Mouse (Mus musculus): ENCODE results near the gene Map3k15.

Gene Map3k15

GRCm38 (mm10) chrX:160116074-160116473 lies 127.8 kb downstream of the Map3k15 start:
- POLR2A ChIA-PET, result interaction anchor here in 2 of 4 experiments (0.9 to 1.2 kb wide), 2 partner anchors 10 to 20 kb away, joined by 4 read pairs; no protein-coding TSS in a partner anchor
- CTCF ChIA-PET, result interaction anchor here in 3 of 4 experiments (1.0 to 2.0 kb wide), 6 partner anchors 12 to 488 kb away, joined by 3 to 9 read pairs (median 6); partner anchors contain the start of genes Map3k15 (in 2 of the 3) and Sh3kbp1 (in 1 of the 3)

- CTCF ChIA-PET, result interaction anchor here in 3 of 4 experiments (0.9 to 2.0 kb wide), 7 partner anchors 11 to 489 kb away, joined by 3 to 9 read pairs (median 6); partner anchors contain the start of genes Map3k15 (in 2 of the 3) and Sh3kbp1 (in 1 of the 3)
- POLR2A ChIA-PET, result interaction anchor here in 2 of 4 experiments (0.9 to 1.2 kb wide), 2 partner anchors 9 to 20 kb away, joined by 4 read pairs; no protein-coding TSS in a partner anchor
Observed at GRCm38 (mm10) chrX:160116658-160117057, 128.4 kb downstream of the Map3k15 start.

GRCm38 (mm10) chrX:160134136-160134843 lies 146.1 kb downstream of the Map3k15 start:
- ChIA-PET POLR2A (interaction anchor here in 2 of 4 experiments (0.6 to 2.6 kb wide), 3 partner anchors 9 to 91 kb away, joined by 3 to 8 read pairs (median 3); no protein-coding TSS in a partner anchor), CTCF (no interaction called here)

- ChIA-PET POLR2A (interaction anchor here in 2 of 4 experiments (1.1 to 3.8 kb wide), 8 partner anchors 8 to 859 kb away, joined by 4 to 21 read pairs (median 10); partner anchors contain the start of gene Cdkl5 (in 1 of the 2)), CTCF (no interaction called here)
Observed at GRCm38 (mm10) chrX:160135719-160136118, 147.5 kb downstream of the Map3k15 start.

GRCm38 (mm10) chrX:160136153-160136552 lies 147.9 kb downstream of the Map3k15 start:
- POLR2A ChIA-PET, result interaction anchor here in 2 of 4 experiments (0.7 to 3.8 kb wide), 11 partner anchors 8 to 858 kb away, joined by 3 to 29 read pairs (median 10); partner anchors contain the start of gene Cdkl5 (in 1 of the 2)
- CTCF ChIA-PET, result interaction anchor here in 1 of 4 experiments (1.2 kb wide), 1 partner anchor 9 kb away, joined by 3 read pairs; no protein-coding TSS in a partner anchor

- POLR2A ChIA-PET, result interaction anchor here in 3 of 4 experiments (0.6 to 3.8 kb wide), 21 partner anchors 9 to 629 kb away, joined by 3 to 29 read pairs (median 4); partner anchors contain the start of genes Map3k15 (in 2 of the 3) and Phka2 (in 1 of the 3)
- CTCF ChIA-PET, result interaction anchor here in 1 of 4 experiments (1.2 to 1.4 kb wide), 2 partner anchors 10 to 163 kb away, joined by 3 to 5 read pairs; no protein-coding TSS in a partner anchor
Observed at GRCm38 (mm10) chrX:160137177-160137860, 149.1 kb downstream of the Map3k15 start.

GRCm38 (mm10) chrX:160137861-160138717 lies 149.9 kb downstream of the Map3k15 start, which contains the start of gene Pdha1:
TSS of gene Pdha1 (minus strand) at chrX:160138413.
- POLR2A ChIA-PET, result interaction anchor here (0.6 to 3.8 kb wide), 23 partner anchors 8 to 630 kb away, joined by 3 to 29 read pairs (median 4); partner anchors contain the start of genes Map3k15 (in 2 of the 4), Phka2 (in 1 of the 4) and Sh3kbp1 (in 1 of the 4)
- CTCF ChIA-PET, result interaction anchor here in 1 of 4 experiments (0.5 to 1.4 kb wide), 2 partner anchors 164 to 857 kb away, joined by 3 to 5 read pairs; partner anchors contain the start of gene Cdkl5

GRCm38 (mm10) chrX:160146806-160147205 lies 158.6 kb downstream of the Map3k15 start:
- CTCF ChIA-PET, result interaction anchor here in 1 of 4 experiments (0.5 kb wide), 1 partner anchor 457 kb away, joined by 8 read pairs; no protein-coding TSS in a partner anchor
- POLR2A ChIA-PET, result interaction anchor here in 2 of 4 experiments (1.7 to 2.2 kb wide), 2 partner anchors 10 kb away, joined by 9 to 16 read pairs; partner anchors contain the start of gene Pdha1 (in 1 of the 2)

- ChIA-PET POLR2A (interaction anchor here in 1 of 4 experiments (2.2 kb wide), 1 partner anchor 10 kb away, joined by 16 read pairs; the partner anchor contains the start of gene Pdha1), CTCF (interaction anchor here in 1 of 4 experiments (0.5 kb wide), 1 partner anchor 456 kb away, joined by 8 read pairs; no protein-coding TSS in a partner anchor)
Observed at GRCm38 (mm10) chrX:160147406-160147805, 159.2 kb downstream of the Map3k15 start.

GRCm38 (mm10) chrX:160148859-160149258 lies 160.6 kb downstream of the Map3k15 start:
- POLR2A ChIA-PET, result no interaction called here
- CTCF ChIA-PET, result no interaction called here

GRCm38 (mm10) chrX:160153147-160153815 lies 165.0 kb downstream of the Map3k15 start:
- POLR2A ChIA-PET, result interaction anchor here in 1 of 4 experiments (0.6 kb wide), 1 partner anchor 360 kb away, joined by 3 read pairs; no protein-coding TSS in a partner anchor
- CTCF ChIA-PET, result no interaction called here

- ChIA-PET CTCF (no interaction called here), POLR2A (no interaction called here)
Observed at GRCm38 (mm10) chrX:160164259-160164658, 176.0 kb downstream of the Map3k15 start.

GRCm38 (mm10) chrX:160166246-160166985 lies 178.2 kb downstream of the Map3k15 start:
- ChIA-PET CTCF (interaction anchor here in 3 of 4 experiments (0.5 to 1.3 kb wide), 5 partner anchors 193 to 338 kb away, joined by 3 to 4 read pairs (median 3); no protein-coding TSS in a partner anchor), POLR2A (interaction anchor here in 2 of 4 experiments (0.7 to 1.9 kb wide), 3 partner anchors 15 to 688 kb away, joined by 3 to 9 read pairs (median 3); no protein-coding TSS in a partner anchor)

GRCm38 (mm10) chrX:160170150-160170549 lies 181.9 kb downstream of the Map3k15 start:
- ChIA-PET POLR2A (interaction anchor here in 1 of 4 experiments (0.7 to 1.3 kb wide), 3 partner anchors 11 to 196 kb away, joined by 3 read pairs; partner anchors contain the start of gene Pdha1), CTCF (interaction anchor here in 2 of 4 experiments (0.6 to 1.8 kb wide), 4 partner anchors 182 to 197 kb away, joined by 3 to 9 read pairs (median 4); partner anchors contain the start of gene Map3k15 (in 2 of the 2))
